ENCODE assay signal across 23 mouse cellular contexts in the genomic region with DNA sequence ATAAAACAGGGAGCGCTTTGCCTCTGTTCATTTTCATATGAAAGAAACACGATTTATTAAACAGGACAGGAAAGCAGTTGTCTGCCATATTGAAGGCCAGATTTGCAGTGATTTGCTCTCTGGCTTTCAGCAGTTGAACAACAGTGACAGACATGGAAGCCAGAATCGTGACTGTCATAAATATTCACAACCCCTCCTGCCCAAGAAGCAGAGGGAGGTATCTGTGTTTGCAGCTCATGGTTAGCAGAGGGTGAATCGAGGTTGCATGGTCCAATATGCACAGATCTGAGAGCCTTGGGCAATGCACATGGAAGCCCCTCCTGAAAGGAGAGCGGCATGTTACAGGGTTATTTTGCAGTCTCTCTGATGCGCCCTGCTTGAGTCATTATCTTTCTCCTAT.
DNase-seq lines count a peak whose midpoint lies in the region; ATAC-seq and TF ChIP-seq lines count a peak whose summit lies in the region.
"Had no signal": no experiment of that assay in that cellular context is flagged by ENCODE, and none has a peak within 500 bp of the region (broad histone marks: within the 10 kb centered on the region; RNA-seq: fewer than 3 reads in every experiment).

No protein-coding gene starts in this region.

- H3K9ac ChIP-seq in forebrain, embryonic 13.5 days, result no peak overlapping the region
- H3K9ac ChIP-seq in forebrain, embryonic 12.5 days, result no peak overlapping the region
- H3K9ac ChIP-seq in neural tube, embryonic 13.5 days, result no peak overlapping the region
- H3K9ac ChIP-seq in neural tube, embryonic 14.5 days (replicated peaks; ENCODE audit: low read depth, low read length), result no peak overlapping the region
- H3K9ac ChIP-seq: embryonic facial prominence, embryonic 15.5 days had no signal

- peak; percentile 72; the same call in 1 of the 2 replicates for ATAC-seq in forebrain, embryonic 13.5 days
- ATAC-seq in forebrain, embryonic 12.5 days (ENCODE audit: low FRiP score), result no peak
- peak; percentile 53; the same call in 1 of the 2 replicates for ATAC-seq in neural tube, embryonic 13.5 days (ENCODE audit: low read depth)
- peak; percentile 51; the same call in 1 of the 2 replicates for ATAC-seq in neural tube, embryonic 14.5 days (ENCODE audit: low read depth)
- ATAC-seq: CD4-positive, CD25-positive, alpha-beta regulatory T cell, adult 4 months; inflammation-experienced regulatory T-cells, adult 6 months; lung, postnatal 0 days had no signal

- no peaks in the 10 kb centered on the region for H3K36me3 ChIP-seq in forebrain, embryonic 13.5 days (ENCODE audit: poor library complexity, severe bottlenecking)
- no peaks in the 10 kb centered on the region for H3K36me3 ChIP-seq in forebrain, embryonic 12.5 days (replicated peaks)
- H3K36me3 ChIP-seq in neural tube, embryonic 13.5 days, result no peaks in the 10 kb centered on the region
- H3K36me3 ChIP-seq in neural tube, embryonic 14.5 days (ENCODE audit: control insufficient read depth, insufficient read depth, low read length), result no peaks in the 10 kb centered on the region
- H3K36me3 ChIP-seq: embryonic facial prominence, embryonic 15.5 days; heart, embryonic 10.5 days; limb, embryonic 10.5 days had no signal

- H3K27me3 ChIP-seq in forebrain, embryonic 13.5 days, result no peaks in the 10 kb centered on the region
- no peaks in the 10 kb centered on the region for H3K27me3 ChIP-seq in forebrain, embryonic 12.5 days
- H3K27me3 ChIP-seq in neural tube, embryonic 13.5 days, result no peaks in the 10 kb centered on the region
- no peaks in the 10 kb centered on the region for H3K27me3 ChIP-seq in neural tube, embryonic 14.5 days (ENCODE audit: control insufficient read depth, insufficient read depth, low read length)
- H3K27me3 ChIP-seq: embryonic facial prominence, embryonic 15.5 days had no signal

- no peak overlapping the region for H3K4me2 ChIP-seq in forebrain, embryonic 13.5 days
- no peak overlapping the region for H3K4me2 ChIP-seq in forebrain, embryonic 12.5 days
- no peak overlapping the region for H3K4me2 ChIP-seq in neural tube, embryonic 13.5 days
- no peak overlapping the region for H3K4me2 ChIP-seq in neural tube, embryonic 14.5 days (ENCODE audit: low read depth, low read length)
- H3K4me2 ChIP-seq: embryonic facial prominence, embryonic 15.5 days had no signal

- H3K9me3 ChIP-seq in forebrain, embryonic 13.5 days (replicated peaks), result no peaks in the 10 kb centered on the region
- no peaks in the 10 kb centered on the region for H3K9me3 ChIP-seq in forebrain, embryonic 12.5 days
- no peaks in the 10 kb centered on the region for H3K9me3 ChIP-seq in neural tube, embryonic 13.5 days
- no peaks in the 10 kb centered on the region for H3K9me3 ChIP-seq in neural tube, embryonic 14.5 days (ENCODE audit: control insufficient read depth, low read length)
- H3K9me3 ChIP-seq: embryonic facial prominence, embryonic 15.5 days; heart, embryonic 10.5 days; limb, embryonic 10.5 days had no signal

- no peak for TF ChIP-seq CTCF in layer of hippocampus, adult 2 months (conservative IDR thresholded peaks at IDR 0.05)

- H3K27ac ChIP-seq in forebrain, embryonic 13.5 days, result no peak overlapping the region
- H3K27ac ChIP-seq in forebrain, embryonic 12.5 days, result no peak overlapping the region
- no peak overlapping the region for H3K27ac ChIP-seq in layer of hippocampus, adult 2 months
- no peak overlapping the region for H3K27ac ChIP-seq in neural tube, embryonic 13.5 days (replicated peaks)
- 0 out of 2 replicates have a peak overlapping the region, but pooled peaks have one; percentile 30 for H3K27ac ChIP-seq in neural tube, embryonic 14.5 days (ENCODE audit: low read depth, low read length)
- H3K27ac ChIP-seq: embryonic facial prominence, embryonic 15.5 days; heart, embryonic 10.5 days; limb, embryonic 10.5 days; macrophage had no signal

- DNase-seq in layer of hippocampus, adult 2 months (ENCODE audit: low spot score in 2 of 2), result peak; percentile 6 to 11
- no peak for DNase-seq in layer of hippocampus, postnatal 25 days (ENCODE audit: extremely low spot score in 1 of 2, low spot score in 1 of 2)
- DNase-seq in neural tube, embryonic 10.5 days (ENCODE audit: extremely low spot score, low spot score), result no peak
- no peak for DNase-seq in right cerebral cortex, postnatal 14 days
- DNase-seq: cerebellum, adult 2 months; gastrocnemius, postnatal 10 days; heart, postnatal 4 days; kidney, adult 18-20 months; kidney, postnatal 4 days; liver; thymus, adult 18-20 months; thymus, postnatal 36 days had no signal

- no peaks in the 10 kb centered on the region for H3K4me1 ChIP-seq in forebrain, embryonic 13.5 days
- H3K4me1 ChIP-seq in forebrain, embryonic 12.5 days, result peaks cover 7% of the 10 kb centered on the region; the same call in 1 of the 2 replicates
- H3K4me1 ChIP-seq in neural tube, embryonic 13.5 days (replicated peaks), result peaks cover 15% of the 10 kb centered on the region; the same call in 1 of the 2 replicates
- H3K4me1 ChIP-seq in neural tube, embryonic 14.5 days (ENCODE audit: control insufficient read depth, insufficient read depth, low read length), result no peaks in the 10 kb centered on the region; the same call in 1 of the 2 replicates
- H3K4me1 ChIP-seq: embryonic facial prominence, embryonic 15.5 days; heart, embryonic 10.5 days had no signal

- 80% methylated on average over 6 of the region's 6 CpGs for WGBS in forebrain, embryonic 13.5 days
- WGBS in forebrain, embryonic 12.5 days, result 81% methylated on average over 6 of the region's 6 CpGs
- WGBS in neural tube, embryonic 13.5 days, result 52% methylated on average over 6 of the region's 6 CpGs
- WGBS in neural tube, embryonic 14.5 days, result 46% methylated on average over 6 of the region's 6 CpGs

- H3K4me3 ChIP-seq in forebrain, embryonic 13.5 days, result no peak overlapping the region
- no peak overlapping the region for H3K4me3 ChIP-seq in forebrain, embryonic 12.5 days (replicated peaks)
- H3K4me3 ChIP-seq in layer of hippocampus, adult 2 months, result no peak overlapping the region
- no peak overlapping the region for H3K4me3 ChIP-seq in neural tube, embryonic 13.5 days
- no peak overlapping the region for H3K4me3 ChIP-seq in neural tube, embryonic 14.5 days (ENCODE audit: low read depth, low read length)
- H3K4me3 ChIP-seq: embryonic facial prominence, embryonic 15.5 days; heart, embryonic 10.5 days; limb, embryonic 10.5 days had no signal

Comparison
In these comparisons a context has a peak if more than half of its experiments do, and no peak if none do; other contexts are left out.
1. DNase-seq: peak in layer of hippocampus, adult 2 months (2 of 2); none in layer of hippocampus, postnatal 25 days (0 of 2), neural tube, embryonic 10.5 days (single experiment) and right cerebral cortex, postnatal 14 days (single experiment).